Mouse (Mus musculus) activated CD4-positive, CD25-positive, alpha-beta regulatory T cell, adult 4 months (primary cell): ENCODE results near the gene Cers1. TPM values are rescaled to one million over a fixed set of nuclear protein-coding genes. Genes with fewer than 3 reads are reported as not detected.

Experiments
- ATAC-seq: one replicate; pipeline ENCODE4 v1.8.0; 2017
- polyA plus RNA-seq, 2 experiments: library from polyadenylated mRNA; unstranded; fragments of 100-300 nt; shearing (Covaris generic); gene quantifications; one replicate each; pipeline ENCODE4 v1.2.1; 2017

The Cers1 gene
- polyA plus RNA-seq, 2 experiments from 2014 or later: not detected

- peak; percentile 37 for ATAC-seq
Measured at GRCm38 (mm10) chr8:70352657-70353151, 37.1 kb downstream of the Cers1 start.

- peak; percentile 76 for ATAC-seq
Measured at GRCm38 (mm10) chr8:70353194-70353817, 37.7 kb downstream of the Cers1 start, which contains the start of gene Upf1. Upf1 (minus strand) TSS chr8:70353278.

- no peak for ATAC-seq
Measured at GRCm38 (mm10) chr8:70354004-70354403, 38.4 kb downstream of the Cers1 start.

GRCm38 (mm10) chr8:70356111-70356510 is 40.5 kb downstream of the Cers1 start:
- no peak for ATAC-seq

- ATAC-seq: no peak
Measured at GRCm38 (mm10) chr8:70359411-70359810, 43.8 kb downstream of the Cers1 start.

GRCm38 (mm10) chr8:70360769-70361168 is 45.2 kb downstream of the Cers1 start:
- ATAC-seq: no peak

GRCm38 (mm10) chr8:70361484-70362032 is 46.0 kb downstream of the Cers1 start:
- no peak for ATAC-seq

GRCm38 (mm10) chr8:70364066-70364465 is 48.5 kb downstream of the Cers1 start:
- no peak for ATAC-seq

- ATAC-seq: no peak
Measured at GRCm38 (mm10) chr8:70366588-70366987, 51.0 kb downstream of the Cers1 start.

GRCm38 (mm10) chr8:70370476-70370875 is 54.9 kb downstream of the Cers1 start:
- ATAC-seq: no peak

GRCm38 (mm10) chr8:70371951-70372350 is 56.4 kb downstream of the Cers1 start:
- no peak for ATAC-seq

- no peak for ATAC-seq
Measured at GRCm38 (mm10) chr8:70373397-70374317, 58.1 kb downstream of the Cers1 start, which contains the start of gene Comp. Comp (plus strand) TSS chr8:70373558.

GRCm38 (mm10) chr8:70374318-70374927 is 58.8 kb downstream of the Cers1 start:
- ATAC-seq: no peak

GRCm38 (mm10) chr8:70375212-70375859 is 59.8 kb downstream of the Cers1 start:
- ATAC-seq: peak; percentile 56

- ATAC-seq: no peak
Measured at GRCm38 (mm10) chr8:70376275-70376741, 60.7 kb downstream of the Cers1 start.

- ATAC-seq: no peak
Measured at GRCm38 (mm10) chr8:70377049-70377448, 61.5 kb downstream of the Cers1 start.

- ATAC-seq: no peak
Measured at GRCm38 (mm10) chr8:70380069-70380468, 64.5 kb downstream of the Cers1 start.

Other genes starting within 250 kb of the Cers1 start
- under 1 TPM; 0.34 to 0.69 TPM for gene Tm6sf2, start 242.9 kb upstream of the Cers1 start, polyA plus RNA-seq
- gene Hapln4, start 232.3 kb upstream of the Cers1 start, polyA plus RNA-seq: not detected
- gene Ncan, start 194.9 kb upstream of the Cers1 start, polyA plus RNA-seq: not detected
- 10 to 100 TPM; 34.3 to 56.0 TPM for gene Nr2c2ap, start 184.4 kb upstream of the Cers1 start, polyA plus RNA-seq
- gene Rfxank, start 176.6 kb upstream of the Cers1 start, polyA plus RNA-seq: 10 to 100 TPM; 36.2 to 58.5 TPM
- 100 to 1,000 TPM in 1 of 2 experiments, 10 to 100 TPM in 1; 98.5 to 112 TPM for gene Borcs8, start 176.3 kb upstream of the Cers1 start, polyA plus RNA-seq
- gene Mef2b, start 176.1 kb upstream of the Cers1 start, polyA plus RNA-seq: not detected
- 10 to 100 TPM; 17.4 to 27.3 TPM for gene Tmem161a, start 143.4 kb upstream of the Cers1 start, polyA plus RNA-seq
- 1 to 10 TPM; 4.9 to 6.3 TPM for gene Slc25a42, start 103.5 kb upstream of the Cers1 start, polyA plus RNA-seq
- 10 to 100 TPM; 18.7 to 23.3 TPM for gene Sugp2, start 81.5 kb upstream of the Cers1 start, polyA plus RNA-seq
- gene Armc6, start 81.3 kb upstream of the Cers1 start, polyA plus RNA-seq: 1 to 10 TPM; 6.6 to 7.6 TPM
- under 1 TPM in 1 of 2 experiments, not detected in 1; 0.66 TPM for gene Homer3, start 32.9 kb upstream of the Cers1 start, polyA plus RNA-seq
- 10 to 100 TPM; 44.3 to 46.8 TPM for gene Ddx49, start 13.3 kb upstream of the Cers1 start, polyA plus RNA-seq
- gene Cope, start 13.3 kb upstream of the Cers1 start, polyA plus RNA-seq: 100 to 1,000 TPM; 312 to 332 TPM
- gene Gdf1, start 14.0 kb downstream of the Cers1 start, polyA plus RNA-seq: under 1 TPM in 1 of 2 experiments, not detected in 1; 0.79 TPM
- 10 to 100 TPM; 12.1 to 15.3 TPM for gene Upf1, start 37.5 kb downstream of the Cers1 start, polyA plus RNA-seq
- under 1 TPM in 1 of 2 experiments, not detected in 1; 0.95 TPM for gene Comp, start 57.8 kb downstream of the Cers1 start, polyA plus RNA-seq
- 1 to 10 TPM; 7.1 to 8.4 TPM for gene Crtc1, start 123.8 kb downstream of the Cers1 start, polyA plus RNA-seq
- gene Klhl26, start 161.2 kb downstream of the Cers1 start, polyA plus RNA-seq: 1 to 10 TPM; 7.2 to 9.5 TPM
- gene Tmem59l, start 171.6 kb downstream of the Cers1 start, polyA plus RNA-seq: under 1 TPM in 1 of 2 experiments, not detected in 1; 0.22 TPM
- gene Crlf1, start 177.4 kb downstream of the Cers1 start, polyA plus RNA-seq: not detected
- 10 to 100 TPM; 89.0 to 95.4 TPM for gene Rex1bd, start 191.0 kb downstream of the Cers1 start, polyA plus RNA-seq
- 1,000 to 10,000 TPM; 3,631 to 4,013 TPM for gene Uba52, start 195.0 kb downstream of the Cers1 start, polyA plus RNA-seq
- gene Fkbp8, start 211.9 kb downstream of the Cers1 start, polyA plus RNA-seq: 100 to 1,000 TPM; 131 to 163 TPM
- 100 to 1,000 TPM; 176 to 180 TPM for gene Kxd1, start 212.2 kb downstream of the Cers1 start, polyA plus RNA-seq
- gene Ell, start 223.7 kb downstream of the Cers1 start, polyA plus RNA-seq: 10 to 100 TPM; 27.8 to 35.2 TPM